Mouse (Mus musculus) frontal cortex, postnatal 10 days (tissue): Measurements from ENCODE around the gene C530008M17Rik.
"Not testable (repeated sequence)": the region's sequence is repeated elsewhere in the genome, so short reads cannot be mapped to it uniquely, and the experiment has no call there.

Experiments used
- DNase-seq, 2 experiments: peaks; one replicate each; pipeline ENCODE4 v3.0.0; 2022; ENCODE audit warnings: low spot score in 2 of 2, mixed read lengths in 1 of 2

The C530008M17Rik gene

DNA sequence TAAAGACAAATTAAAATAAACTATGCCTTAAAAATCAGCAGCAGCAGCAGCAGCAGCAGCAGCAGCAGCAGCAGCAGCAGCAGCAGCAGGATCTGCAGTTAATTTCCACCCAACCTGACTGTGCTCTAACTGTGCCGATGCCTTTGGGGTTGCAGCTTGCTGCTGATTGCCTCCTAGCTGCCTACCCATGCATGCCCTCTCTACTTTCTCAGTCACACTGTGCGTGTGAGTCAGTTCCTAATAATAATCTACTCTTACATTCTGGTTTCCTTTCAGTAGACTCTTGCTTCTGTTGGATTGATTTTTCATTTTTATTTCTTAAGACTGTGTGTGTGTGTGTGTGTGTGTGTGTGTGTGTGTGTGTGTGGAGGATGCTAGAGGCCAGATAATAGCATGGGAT lies 236.8 kb downstream of the C530008M17Rik start:
- no peak for DNase-seq

DNA sequence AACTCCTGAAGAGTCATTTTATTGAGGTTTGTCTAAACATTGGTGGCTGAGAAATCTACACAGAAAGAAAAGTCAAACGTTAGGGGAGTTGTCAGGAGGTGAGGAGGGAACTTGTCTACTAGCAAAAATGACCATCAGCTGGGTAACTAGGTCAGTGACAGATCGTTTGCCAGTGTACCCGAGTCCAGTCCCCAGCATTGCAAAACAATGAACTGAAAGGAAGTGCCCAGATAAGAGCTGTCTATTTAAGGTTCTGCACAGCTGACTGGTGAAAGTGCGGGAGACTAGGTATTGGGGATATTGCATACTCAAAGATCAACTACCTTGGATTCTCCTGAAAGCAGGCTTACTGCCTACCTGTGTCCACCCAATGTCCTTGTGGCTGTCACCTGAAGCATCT lies 245.8 kb downstream of the C530008M17Rik start:
- DNase-seq = no peak

- no peak for DNase-seq
These were observed 248.5 kb downstream of the C530008M17Rik start for GRCm38 (mm10) chr5:76904713-76905404.

- DNase-seq = peak; percentile 90 to 95
These were observed 249.3 kb downstream of the C530008M17Rik start, which contains the start of gene Aasdh for GRCm38 (mm10) chr5:76905405-76906154. Gene Aasdh (minus strand): TSS chr5:76905514.

DNA sequence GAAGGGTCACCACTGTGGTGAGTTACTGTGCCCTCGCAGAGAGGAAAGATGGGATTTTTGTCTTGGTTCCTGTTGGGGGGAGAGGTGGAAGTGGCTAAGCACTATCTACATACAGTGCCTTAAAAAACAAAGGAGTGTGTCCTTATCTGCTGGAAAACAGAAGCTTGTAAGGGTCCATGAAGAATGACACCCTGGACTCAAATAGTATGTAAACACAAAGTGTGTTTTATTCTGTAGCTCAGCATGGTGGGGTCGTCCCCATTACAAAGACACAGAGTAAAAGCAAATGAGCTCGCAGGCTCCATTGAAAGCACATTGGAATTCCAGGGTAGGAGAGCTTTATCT lies 249.8 kb downstream of the C530008M17Rik start:
- DNase-seq = no peak

GRCm38 (mm10) chr5:76910807-76911206 lies 254.5 kb downstream of the C530008M17Rik start:
- DNase-seq = no peak

DNA sequence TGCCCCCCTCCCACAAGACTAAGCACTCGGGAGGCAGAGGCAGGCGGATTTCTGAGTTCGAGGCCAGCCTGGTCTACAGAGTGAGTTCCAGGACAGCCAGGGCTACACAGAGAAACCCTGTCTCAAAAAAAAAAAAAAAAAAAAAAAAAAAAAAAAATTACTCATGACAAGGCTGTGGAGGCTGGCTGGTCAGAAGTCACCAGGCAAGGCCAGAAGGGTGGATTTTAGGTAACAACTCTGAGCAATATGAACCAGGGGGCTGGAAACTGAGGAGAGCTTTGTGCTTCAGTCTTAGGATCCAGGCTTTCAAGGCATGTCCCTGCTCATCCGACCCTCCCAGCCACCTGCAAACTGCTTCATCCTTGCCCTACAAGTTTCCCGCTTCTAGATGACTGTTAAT lies 256.2 kb downstream of the C530008M17Rik start:
- DNase-seq = not testable (repeated sequence)

- no peak for DNase-seq
These were observed 266.5 kb downstream of the C530008M17Rik start for GRCm38 (mm10) chr5:76922833-76923232.
